Mouse (Mus musculus): ENCODE results near the gene Rnase13. TPM values are rescaled to one million over a fixed set of nuclear protein-coding genes. Genes with fewer than 3 reads are reported as not detected.
"Not testable (repeated sequence)": the region's sequence is repeated elsewhere in the genome, so short reads cannot be mapped to it uniquely, and the experiment has no call there.

Gene Rnase13
- total RNA-seq (2015; ENCODE audit: low replicate concordance) (not detected in 2 replicates), total RNA-seq (2017; ENCODE audit: low replicate concordance) (not detected in 2 replicates)

GRCm38 (mm10) chr14:51922571-51922865 lies at the start of gene Rnase13:
Rnase13 (minus strand) TSS chr14:51922773.
- no peak for ATAC-seq (replicated peaks; ENCODE audit: low FRiP score, poor library complexity, severe bottlenecking)

GRCm38 (mm10) chr14:51967400-51967799 lies 44.8 kb upstream of the Rnase13 start:
- no peak for ATAC-seq (replicated peaks; ENCODE audit: low FRiP score, poor library complexity, severe bottlenecking)

GRCm38 (mm10) chr14:51960316-51960715 lies 37.7 kb upstream of the Rnase13 start:
- ATAC-seq (replicated peaks; ENCODE audit: low FRiP score, poor library complexity, severe bottlenecking) = no peak

GRCm38 (mm10) chr14:51943336-51943735 lies 20.8 kb upstream of the Rnase13 start:
- no peak for ATAC-seq (replicated peaks; ENCODE audit: low FRiP score, poor library complexity, severe bottlenecking)

GRCm38 (mm10) chr14:51942236-51942635 lies 19.7 kb upstream of the Rnase13 start:
- ATAC-seq (replicated peaks; ENCODE audit: low FRiP score, poor library complexity, severe bottlenecking) = no peak

- ATAC-seq (replicated peaks; ENCODE audit: low FRiP score, poor library complexity, severe bottlenecking) = no peak
Measured at GRCm38 (mm10) chr14:51941577-51941976, 19.0 kb upstream of the Rnase13 start.

GRCm38 (mm10) chr14:51940944-51941560 lies 18.5 kb upstream of the Rnase13 start:
- no peak for ATAC-seq (replicated peaks; ENCODE audit: low FRiP score, poor library complexity, severe bottlenecking)

- no peak for ATAC-seq (replicated peaks; ENCODE audit: low FRiP score, poor library complexity, severe bottlenecking)
Measured at GRCm38 (mm10) chr14:51939005-51939404, 16.4 kb upstream of the Rnase13 start.

GRCm38 (mm10) chr14:51932092-51933020 lies 9.8 kb upstream of the Rnase13 start:
- no peak for ATAC-seq (replicated peaks; ENCODE audit: low FRiP score, poor library complexity, severe bottlenecking)

GRCm38 (mm10) chr14:51930824-51931223 lies 8.3 kb upstream of the Rnase13 start:
- no peak for ATAC-seq (replicated peaks; ENCODE audit: low FRiP score, poor library complexity, severe bottlenecking)

- ATAC-seq (replicated peaks; ENCODE audit: low FRiP score, poor library complexity, severe bottlenecking) = no peak
Measured at GRCm38 (mm10) chr14:51929968-51930367, 7.4 kb upstream of the Rnase13 start.

GRCm38 (mm10) chr14:51929309-51929943 lies 6.9 kb upstream of the Rnase13 start:
- ATAC-seq (replicated peaks; ENCODE audit: low FRiP score, poor library complexity, severe bottlenecking) = no peak

- not testable (repeated sequence) for ATAC-seq (replicated peaks; ENCODE audit: low FRiP score, poor library complexity, severe bottlenecking)
Measured at GRCm38 (mm10) chr14:51926930-51927329, 4.4 kb upstream of the Rnase13 start.

GRCm38 (mm10) chr14:51923492-51923891 lies 919 bp upstream of the Rnase13 start:
- no peak for ATAC-seq (replicated peaks; ENCODE audit: low FRiP score, poor library complexity, severe bottlenecking)

GRCm38 (mm10) chr14:51922910-51923309 lies 337 bp upstream of the Rnase13 start:
- ATAC-seq (replicated peaks; ENCODE audit: low FRiP score, poor library complexity, severe bottlenecking) = no peak

- no peak for ATAC-seq (replicated peaks; ENCODE audit: low FRiP score, poor library complexity, severe bottlenecking)
Measured at GRCm38 (mm10) chr14:51921759-51922570, 608 bp downstream of the Rnase13 start.

GRCm38 (mm10) chr14:51918966-51919365 lies 3.6 kb downstream of the Rnase13 start:
- ATAC-seq (replicated peaks; ENCODE audit: low FRiP score, poor library complexity, severe bottlenecking) = no peak

- no peak for ATAC-seq (replicated peaks; ENCODE audit: low FRiP score, poor library complexity, severe bottlenecking)
Measured at GRCm38 (mm10) chr14:51918125-51918524, 4.4 kb downstream of the Rnase13 start, which contains the start of gene Tppp2. Tppp2 (plus strand) TSS chr14:51918425.

- ATAC-seq (replicated peaks; ENCODE audit: low FRiP score, poor library complexity, severe bottlenecking) = no peak
Measured at GRCm38 (mm10) chr14:51916539-51916938, 6.0 kb downstream of the Rnase13 start.

GRCm38 (mm10) chr14:51915030-51915429 lies 7.5 kb downstream of the Rnase13 start:
- no peak for ATAC-seq (replicated peaks; ENCODE audit: low FRiP score, poor library complexity, severe bottlenecking)
